Mouse (Mus musculus): ENCODE results near the gene Slx1b.
A peak's percentile ranks its signal among the peaks of the same experiment; 100 is the strongest.

Slx1b gene

DNA sequence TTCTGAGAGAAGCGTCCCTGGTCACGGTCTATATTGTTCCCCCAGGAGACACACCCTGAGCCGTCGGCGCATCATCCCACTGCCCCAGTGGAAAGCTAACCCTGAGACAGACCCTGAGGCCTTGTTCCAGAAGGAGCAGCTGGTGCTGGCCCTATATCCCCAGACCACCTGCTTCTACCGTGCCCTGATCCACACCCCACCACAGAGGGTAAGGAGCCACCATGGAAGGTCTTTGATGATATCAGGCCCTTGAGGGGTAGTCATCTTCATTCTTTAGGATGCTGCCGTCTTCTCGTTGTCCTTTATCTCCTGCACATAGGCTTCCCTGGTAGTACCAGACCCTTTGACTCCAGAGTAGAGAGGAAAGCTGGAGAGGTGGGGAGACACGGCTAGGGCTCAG, 23.5 kb downstream of the Slx1b start:
- no peak for DNase-seq

DNA sequence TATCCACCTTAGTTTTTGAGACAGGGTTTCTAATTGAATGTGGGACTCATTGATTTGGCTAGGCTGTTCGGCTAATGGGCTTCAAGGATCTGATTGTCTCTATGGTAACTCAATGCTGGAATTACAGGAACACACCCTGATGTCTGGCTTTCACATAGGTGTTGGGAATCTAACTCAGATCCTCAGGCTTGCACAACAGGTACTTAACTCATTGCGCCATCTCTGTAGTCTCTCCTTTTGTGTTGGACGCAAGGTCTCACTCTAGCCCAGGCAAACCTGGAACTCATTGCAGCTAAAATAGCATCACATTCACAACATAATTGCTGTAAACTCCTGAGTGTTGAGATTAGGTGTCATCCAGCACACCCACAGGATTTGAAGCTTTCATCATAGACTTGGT, 25.4 kb downstream of the Slx1b start:
- DNase-seq = no peak

DNA sequence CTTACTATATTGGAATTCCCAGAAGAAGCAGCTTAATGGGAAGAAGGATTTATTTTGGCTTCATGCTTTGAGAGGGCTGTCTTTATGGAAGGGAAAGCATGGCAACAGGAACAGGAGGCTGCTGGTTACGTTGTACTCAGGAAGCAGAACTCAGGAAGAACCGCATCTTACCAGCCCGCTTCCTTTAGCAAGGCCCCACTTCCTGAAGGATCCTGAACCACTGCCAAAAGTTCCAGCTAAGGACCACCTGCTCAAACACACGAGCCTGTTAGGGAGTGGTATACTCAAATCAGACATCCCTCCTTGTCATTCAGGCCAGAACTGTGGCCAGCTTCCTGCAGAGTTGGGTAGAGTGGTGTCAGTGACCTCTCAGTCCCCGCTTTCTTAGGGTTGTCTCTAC, 27.1 kb downstream of the Slx1b start:
- peak; percentile 26 for DNase-seq

DNA sequence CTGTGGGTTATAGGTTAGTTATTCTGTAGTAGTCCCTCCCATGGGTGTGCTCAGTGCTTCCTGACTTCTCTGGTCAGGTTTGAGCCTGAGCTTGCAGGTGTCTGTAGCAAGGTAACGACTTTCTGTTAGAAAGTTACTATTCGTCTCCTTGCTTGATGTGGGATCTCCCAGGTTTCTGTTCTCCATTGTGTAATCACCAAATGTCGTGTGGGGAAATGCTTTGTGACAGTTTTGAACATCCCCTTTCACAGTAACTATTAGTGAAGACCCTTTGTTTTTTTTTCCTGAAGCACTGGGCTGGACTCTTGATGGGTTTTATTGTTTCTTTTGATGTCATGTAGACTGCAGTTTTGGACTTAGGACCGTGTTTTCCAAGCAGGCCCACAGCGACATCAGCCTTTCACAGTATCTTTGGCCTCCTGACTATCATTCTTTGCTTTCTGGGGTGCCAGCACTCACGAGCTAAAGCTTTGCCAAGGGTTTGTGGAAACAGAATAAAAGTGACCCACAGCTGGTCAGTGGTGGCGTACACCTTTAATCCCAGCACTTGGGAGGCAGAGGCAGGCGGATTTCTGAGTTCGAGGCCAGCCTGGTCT, 28.0 kb downstream of the Slx1b start:
- DNase-seq = no peak

DNA sequence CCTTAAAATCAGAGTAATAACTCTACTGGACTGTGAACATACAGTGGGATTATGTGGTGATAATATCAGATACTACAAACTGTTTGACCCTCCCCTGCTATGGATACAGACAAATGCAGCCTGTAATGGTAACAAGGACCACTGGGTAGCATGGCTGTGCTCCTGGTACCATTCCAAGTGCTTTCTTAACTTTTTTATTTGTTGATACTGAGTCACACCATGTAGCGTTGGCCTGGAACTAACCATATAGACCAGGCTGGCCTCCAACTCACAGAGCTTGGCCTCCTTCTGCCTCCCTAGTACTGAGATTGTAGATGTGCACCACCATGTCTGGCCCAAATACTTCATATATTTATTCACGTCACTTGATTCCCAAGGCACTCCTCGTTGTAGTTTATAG, 30.3 kb downstream of the Slx1b start:
- DNase-seq = peak; percentile 52

DNA sequence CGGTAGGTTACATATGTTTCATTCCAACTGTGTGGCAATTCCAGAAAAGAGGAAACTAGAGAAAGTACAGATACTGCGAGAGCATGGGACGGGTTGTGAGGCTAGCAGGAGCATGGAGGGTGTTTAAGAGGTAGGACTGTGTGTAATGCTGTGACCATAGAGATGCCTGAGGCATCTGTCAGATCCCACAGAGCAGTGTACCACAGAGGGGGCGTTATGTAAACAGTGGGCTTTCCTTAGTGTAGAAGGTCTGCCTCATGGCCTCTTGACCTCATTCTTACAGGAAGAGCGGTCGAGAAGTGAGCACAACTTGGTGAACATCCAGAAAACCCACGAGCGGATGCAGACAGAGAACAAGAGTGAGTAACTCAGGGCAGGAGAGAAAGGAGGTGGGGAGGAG, 31.9 kb downstream of the Slx1b start:
- DNase-seq = no peak

DNA sequence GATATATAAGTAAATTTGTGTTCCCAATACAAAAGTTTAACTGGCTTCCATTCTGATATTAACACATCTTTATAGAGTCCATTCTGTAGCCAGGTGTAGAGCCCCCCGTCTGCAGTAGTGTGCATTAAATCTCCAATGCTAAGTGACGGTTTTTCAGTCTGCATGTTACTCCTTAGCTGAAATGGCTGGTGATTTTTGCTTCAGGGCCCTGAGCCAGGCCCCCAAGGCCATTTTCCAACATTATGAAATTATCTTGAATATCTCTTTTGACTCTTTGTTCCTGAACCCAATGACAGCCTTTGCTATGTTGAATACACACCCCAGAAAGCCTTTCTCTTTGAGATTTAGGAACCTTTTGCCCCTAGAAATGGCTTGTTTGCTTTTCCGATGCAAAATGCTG, 35.8 kb downstream of the Slx1b start:
- DNase-seq = no peak

DNA sequence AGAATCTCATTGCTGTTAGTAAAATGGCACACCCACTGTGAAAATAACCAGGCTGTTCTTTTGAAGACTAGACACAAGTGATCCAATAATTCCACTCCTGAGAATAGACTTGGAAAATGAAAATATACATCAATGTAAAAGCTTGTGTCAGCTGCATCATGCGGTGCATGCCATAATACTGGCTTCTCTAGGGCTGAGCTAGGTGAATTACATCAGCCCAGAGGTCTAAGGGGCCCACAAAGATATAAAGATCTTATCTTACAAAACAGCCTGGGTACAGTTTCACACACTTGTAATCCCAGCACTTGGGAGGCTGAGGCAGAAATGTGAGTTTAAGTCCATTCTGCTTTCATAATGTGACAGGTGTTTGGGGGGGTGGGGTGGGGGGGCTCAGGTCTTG, 38.1 kb downstream of the Slx1b start:
- no peak for DNase-seq

DNA sequence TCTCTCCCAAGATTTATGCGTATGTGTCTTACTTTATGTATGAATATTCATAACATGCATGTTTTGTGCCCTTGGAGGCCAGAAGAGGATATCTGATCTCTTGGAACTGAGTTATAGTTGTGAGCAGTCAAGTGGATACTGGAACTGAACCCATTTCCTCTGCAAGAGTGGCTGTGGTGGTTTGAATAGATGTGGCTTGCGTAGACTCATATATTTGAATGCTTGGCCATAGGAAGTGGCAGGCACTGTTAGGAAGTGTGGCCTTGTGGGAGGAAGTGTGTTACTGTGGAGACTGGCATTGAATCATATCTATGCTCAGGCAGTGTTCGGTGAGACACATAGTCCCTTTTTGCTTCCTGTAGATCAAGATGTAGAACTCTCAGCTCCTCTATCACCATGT, 39.9 kb downstream of the Slx1b start:
- no peak for DNase-seq

DNA sequence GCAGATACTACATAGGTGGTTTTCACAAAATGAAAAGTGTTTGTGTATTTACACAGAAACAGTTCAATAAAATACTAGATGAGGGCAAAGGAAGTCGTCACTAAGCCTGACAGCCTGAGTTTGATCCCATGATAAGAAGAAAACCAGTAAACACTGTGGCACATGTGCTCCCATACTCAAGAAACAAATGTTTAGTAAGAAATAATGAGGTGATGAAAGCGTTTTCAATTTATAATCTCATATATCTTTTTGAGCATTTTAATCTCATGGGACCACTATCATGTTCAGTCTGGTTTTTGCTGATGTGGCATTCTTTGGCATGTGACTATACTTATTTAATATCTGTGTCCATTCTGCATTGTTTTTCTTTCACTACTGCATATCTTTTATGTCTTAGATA, 41.6 kb downstream of the Slx1b start:
- DNase-seq = no peak

DNA sequence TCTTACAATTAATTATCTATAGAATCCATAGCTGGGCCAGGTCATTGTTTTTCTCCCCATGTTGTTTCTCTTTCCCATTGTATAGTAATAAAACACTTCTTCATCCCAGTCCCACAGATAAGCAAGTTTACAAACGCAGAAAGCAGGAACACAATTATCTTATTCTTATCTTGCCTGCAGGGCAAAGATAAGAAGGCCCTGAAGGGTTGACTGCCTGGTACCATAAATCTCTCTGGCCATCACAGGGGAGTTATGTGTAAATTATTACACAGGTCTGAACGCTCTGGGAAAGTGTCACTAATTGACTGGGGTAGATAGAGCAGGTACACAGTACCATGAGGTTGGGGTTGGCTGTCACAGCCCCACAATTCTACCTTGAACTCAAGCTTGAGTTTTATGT, 44.7 kb downstream of the Slx1b start:
- DNase-seq = no peak

DNA sequence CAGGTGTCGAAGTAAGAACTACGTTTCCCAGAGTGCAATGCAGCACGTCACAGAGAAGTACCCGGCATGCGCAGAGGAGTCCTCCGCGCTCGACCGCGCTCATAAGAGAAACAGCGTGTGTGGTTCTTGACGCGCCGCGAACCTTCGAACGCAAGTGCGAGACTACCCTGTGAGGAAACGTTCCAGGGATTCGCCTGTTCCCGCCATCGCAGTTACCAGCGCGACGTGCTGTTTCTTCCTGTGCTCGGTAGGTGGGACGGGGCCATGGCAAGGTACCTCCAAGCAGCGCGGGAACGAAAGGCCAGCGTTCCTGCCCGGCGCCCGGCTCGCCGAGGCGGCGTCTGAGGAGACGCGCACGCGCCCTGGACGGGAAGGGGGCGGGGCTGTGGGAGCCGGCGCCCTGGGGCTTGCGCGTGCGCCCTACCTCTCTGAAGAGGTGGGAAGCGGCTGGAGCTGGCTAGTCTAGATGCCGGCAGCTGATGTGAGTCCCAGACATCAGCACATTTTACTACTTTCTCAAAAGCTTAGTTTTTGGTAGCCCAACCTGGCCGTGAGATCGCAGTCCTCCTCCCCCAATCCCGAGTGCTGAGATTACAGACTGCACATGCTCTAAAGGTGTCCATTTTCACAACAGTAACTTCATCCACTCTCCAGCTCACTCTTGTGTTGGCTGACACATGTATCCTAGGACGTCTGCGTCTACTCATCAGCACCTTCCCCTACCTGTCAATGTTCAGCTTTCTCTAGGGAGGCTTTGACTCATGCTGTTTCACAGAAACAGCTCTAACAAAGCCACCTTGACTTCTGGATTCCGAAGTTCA, 46.1 kb downstream of the Slx1b start, which contains the start of gene Sgf29:
Gene Sgf29, plus strand, starts transcription at position 79 of the 821 bp plus-strand sequence.
- DNase-seq = peak; percentile 97

DNA sequence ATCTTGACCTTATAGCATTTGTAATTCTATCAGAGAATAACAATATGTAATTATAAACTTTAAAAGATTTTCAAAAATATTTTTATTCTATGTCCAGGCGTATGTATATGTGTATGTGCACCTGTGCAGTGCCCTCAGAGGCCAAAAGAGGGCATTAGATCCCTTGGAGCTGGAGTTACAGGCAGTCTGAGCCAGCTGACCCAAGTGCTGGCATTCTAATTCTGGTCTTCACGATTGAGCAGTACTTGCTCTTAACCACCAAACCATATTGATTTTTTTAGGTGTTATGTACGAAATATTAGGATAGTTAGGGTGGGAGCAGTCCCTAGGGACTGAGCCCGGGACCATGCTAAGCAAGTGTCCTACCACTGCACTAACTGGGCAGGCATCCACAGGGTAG, 47.1 kb downstream of the Slx1b start:
- no peak for DNase-seq

DNA sequence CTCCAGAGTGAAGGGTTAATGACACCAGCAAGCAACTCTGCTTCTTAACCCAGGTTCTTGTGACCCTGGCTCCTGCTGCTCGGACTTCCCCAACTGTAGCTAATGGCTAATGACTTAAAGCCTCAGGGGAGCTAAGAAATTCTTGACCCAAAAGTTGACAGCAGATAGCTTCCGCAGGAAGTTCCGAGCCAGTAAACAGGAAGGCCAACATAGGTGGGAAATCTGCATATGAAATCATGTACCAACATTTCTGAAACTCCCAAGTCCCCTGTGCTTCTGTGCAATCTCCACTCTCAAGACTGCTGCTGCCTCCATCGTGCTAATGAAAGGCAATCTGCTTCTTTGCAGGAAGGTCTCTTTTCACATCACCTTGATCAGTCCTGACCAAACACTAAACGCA, 49.9 kb downstream of the Slx1b start:
- peak; percentile 21 for DNase-seq

DNA sequence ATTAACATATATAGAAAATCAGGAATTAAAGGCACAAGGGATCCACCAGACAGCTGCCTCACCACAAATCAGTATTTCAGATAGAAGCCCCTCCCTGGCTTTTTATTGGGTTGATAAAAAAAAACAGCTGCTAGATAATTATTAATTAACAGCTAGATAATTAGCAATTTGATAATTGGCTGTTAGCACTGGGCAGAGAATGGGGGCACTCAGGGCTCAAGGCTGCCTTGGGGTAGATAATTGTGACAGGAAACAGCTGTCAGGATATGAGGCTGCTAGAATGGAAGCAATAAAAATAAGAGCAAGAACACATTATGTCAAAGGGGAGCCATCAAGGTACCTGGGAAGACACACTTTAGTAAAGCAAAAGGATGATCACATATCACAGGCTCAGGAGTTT, 50.7 kb downstream of the Slx1b start:
- no peak for DNase-seq

DNA sequence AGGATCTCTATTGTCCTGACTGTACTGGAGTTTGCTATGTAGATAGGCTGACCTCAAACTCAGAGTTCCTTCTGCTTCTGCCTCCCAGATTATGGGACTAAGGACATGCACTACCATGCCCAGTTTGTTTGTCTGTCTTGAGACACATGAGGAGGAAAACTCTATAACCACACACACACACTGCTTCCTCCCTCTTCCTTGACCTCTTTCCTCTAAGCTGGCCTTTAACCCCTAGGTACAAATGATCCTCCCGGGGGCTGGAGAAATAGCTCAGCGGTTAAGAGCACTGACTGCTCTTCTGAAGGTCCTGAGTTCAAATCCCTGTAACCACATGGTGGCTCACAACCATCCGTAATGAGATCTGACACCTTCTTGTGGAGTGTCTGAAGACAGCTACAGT, 51.2 kb downstream of the Slx1b start:
- DNase-seq = no peak

DNA sequence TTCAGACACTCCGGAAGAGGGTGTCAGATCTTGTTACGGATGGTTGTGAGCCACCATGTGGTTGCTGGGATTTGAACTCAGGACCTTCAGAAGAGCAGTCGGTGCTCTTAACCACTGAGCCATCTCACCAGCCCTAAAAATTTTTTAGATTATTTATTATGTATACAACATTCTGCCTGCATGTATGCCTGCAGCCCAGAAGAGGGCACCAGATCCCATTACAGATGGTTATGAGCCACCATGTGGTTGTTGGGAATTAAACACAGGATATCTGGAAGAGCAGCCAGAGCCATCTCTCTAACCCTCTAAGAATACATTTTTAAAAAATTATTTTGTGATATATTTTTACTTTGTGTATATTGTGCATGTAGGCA, 52.4 kb downstream of the Slx1b start:
- peak; percentile 55 for DNase-seq

DNA sequence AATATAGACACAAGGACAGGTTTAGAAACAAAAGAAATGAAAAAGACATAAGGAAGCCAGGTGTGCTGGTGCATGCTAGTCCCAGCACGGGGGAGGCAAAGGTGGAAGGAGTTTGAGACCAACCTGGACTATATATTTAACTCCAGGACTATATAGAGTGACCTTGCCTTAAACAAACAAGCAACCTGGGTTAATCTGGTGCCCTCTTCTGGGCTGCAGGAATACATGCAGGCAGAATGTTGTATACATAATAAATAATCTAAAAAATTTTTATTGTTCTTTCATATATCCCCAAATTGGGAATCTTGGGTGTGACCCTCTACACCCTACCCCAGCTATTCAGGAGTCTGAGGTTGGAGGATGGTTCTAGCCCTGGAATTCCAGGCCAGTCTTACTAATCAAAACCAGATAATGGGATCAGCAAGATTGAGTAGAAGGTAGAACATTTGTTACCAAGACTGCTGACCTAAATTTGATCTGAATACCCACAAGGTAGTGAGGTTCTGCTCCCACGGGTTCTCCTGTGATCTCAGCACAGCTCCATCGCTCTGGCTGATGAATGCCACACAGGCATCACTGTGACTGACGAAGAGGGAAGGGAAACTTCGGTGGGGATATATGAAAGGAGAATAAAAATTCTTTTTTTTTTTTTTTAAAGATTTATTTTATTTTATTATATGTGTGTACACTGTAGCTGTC, 52.9 kb downstream of the Slx1b start:
- no peak for DNase-seq

Data from kidney, postnatal 10 days (tissue).